Mouse (Mus musculus) stomach, postnatal 0 days (tissue): Measurements from ENCODE around the gene Sez6l.

Experiments
- CTCF ChIP-seq: IDR thresholded peaks from 2 replicates; pipeline ENCODE4 v1.5.1; 2016; ENCODE audit warnings: antibody characterized with exemption, low read depth, mild to moderate bottlenecking, moderate library complexity
- EP300 ChIP-seq: optimal IDR thresholded peaks from 2 replicates; pipeline ENCODE3; 2016; ENCODE audit warnings: antibody characterized with exemption

GRCm38 (mm10) chr5:112573916-112574315 is 3.1 kb downstream of the Sez6l start:
- TF ChIP-seq EP300 = no peak
- peak; percentile 84 for TF ChIP-seq CTCF
